Mouse (Mus musculus): ENCODE data around the gene Gm21679. TPM values are rescaled to one million over a fixed set of nuclear protein-coding genes. Genes with fewer than 3 reads are reported as not detected.

Gm21679 gene
- not detected in 4 replicates for total RNA-seq (2023; ENCODE audit: inconsistent age)

GRCm38 (mm10) chrY:29683270-29683669, at the start of gene Gm21679:
TSS of gene Gm21679 (minus strand) at chrY:29683370.

